Mouse (Mus musculus) bone marrow macrophage, adult 2 months (primary cell): ENCODE results near the gene Osbpl2.

ENCODE experiments used
- CTCF ChIP-seq: IDR thresholded peaks from 2 replicates; pipeline ENCODE4 v1.5.1; 2012; ENCODE audit warnings: low read depth, mild to moderate bottlenecking, low read length, moderate library complexity
- POLR2A ChIP-seq: IDR thresholded peaks from 2 replicates; pipeline ENCODE4 v1.6.1; 2012; ENCODE audit warnings: mild to moderate bottlenecking, low read depth, low read length, borderline replicate concordance

- no peak for TF ChIP-seq CTCF
- TF ChIP-seq POLR2A = no peak
Observed at GRCm38 (mm10) chr2:180187362-180187761, 68.3 kb downstream of the Osbpl2 start.
